Mouse (Mus musculus): ENCODE data around the gene Cwc25. TPM values are rescaled to one million over a fixed set of nuclear protein-coding genes. Genes with fewer than 3 reads are reported as not detected.

The Cwc25 gene
- 10 to 100 TPM; 20.2 to 20.7 TPM for total RNA-seq (2021)

- intact Hi-C loops (cut with DNase I) = loop anchor here (1.0 kb wide), 1 partner anchor 16 kb away; the partner anchor contains the start of gene Rpl23
- DNase-seq (ENCODE audit: low spot score in 2 of 2) = peak; percentile 96 to 97
Observed at GRCm38 (mm10) chr11:97766154-97766881, at the start of gene Cwc25. Gene Cwc25, minus strand, starts transcription at chr11:97766556.

- intact Hi-C loops (cut with DNase I) = no loop called here
Observed at GRCm38 (mm10) chr11:97815736-97816135, 49.4 kb upstream of the Cwc25 start.

GRCm38 (mm10) chr11:97813746-97814515, 47.6 kb upstream of the Cwc25 start:
- intact Hi-C loops (cut with DNase I) = no loop called here
- DNase-seq (ENCODE audit: low spot score in 2 of 2) = no peak

More at GRCm38 (mm10) chr11:97815736-97816135, 49.4 kb upstream of the Cwc25 start:
- DNase-seq (ENCODE audit: low spot score in 2 of 2) = no peak

GRCm38 (mm10) chr11:97813085-97813484, 46.7 kb upstream of the Cwc25 start:
- no peak for DNase-seq (ENCODE audit: low spot score in 2 of 2)
- intact Hi-C loops (cut with DNase I) = no loop called here

- DNase-seq (ENCODE audit: low spot score in 2 of 2) = no peak
- intact Hi-C loops (cut with DNase I) = no loop called here
Observed at GRCm38 (mm10) chr11:97812491-97812921, 46.1 kb upstream of the Cwc25 start.

- intact Hi-C loops (cut with DNase I) = no loop called here
- no peak for DNase-seq (ENCODE audit: low spot score in 2 of 2)
Observed at GRCm38 (mm10) chr11:97811569-97812362, 45.4 kb upstream of the Cwc25 start.

- no peak for DNase-seq (ENCODE audit: low spot score in 2 of 2)
- intact Hi-C loops (cut with DNase I) = no loop called here
Observed at GRCm38 (mm10) chr11:97810970-97811369, 44.6 kb upstream of the Cwc25 start.

GRCm38 (mm10) chr11:97810356-97810755, 44.0 kb upstream of the Cwc25 start:
- DNase-seq (ENCODE audit: low spot score in 2 of 2) = no peak
- intact Hi-C loops (cut with DNase I) = no loop called here

- DNase-seq (ENCODE audit: low spot score in 2 of 2) = no peak
- intact Hi-C loops (cut with DNase I) = no loop called here
Observed at GRCm38 (mm10) chr11:97809235-97810121, 43.1 kb upstream of the Cwc25 start.

GRCm38 (mm10) chr11:97808621-97809234, 42.4 kb upstream of the Cwc25 start:
- no peak for DNase-seq (ENCODE audit: low spot score in 2 of 2)
- intact Hi-C loops (cut with DNase I) = no loop called here

- no peak for DNase-seq (ENCODE audit: low spot score in 2 of 2)
- intact Hi-C loops (cut with DNase I) = no loop called here
Observed at GRCm38 (mm10) chr11:97808093-97808492, 41.7 kb upstream of the Cwc25 start.

GRCm38 (mm10) chr11:97807626-97808025, 41.3 kb upstream of the Cwc25 start:
- no peak for DNase-seq (ENCODE audit: low spot score in 2 of 2)
- intact Hi-C loops (cut with DNase I) = no loop called here

GRCm38 (mm10) chr11:97806613-97806964, 40.2 kb upstream of the Cwc25 start:
- no peak for DNase-seq (ENCODE audit: low spot score in 2 of 2)

GRCm38 (mm10) chr11:97805662-97806612, 39.6 kb upstream of the Cwc25 start:
- intact Hi-C loops (cut with DNase I) = no loop called here
- DNase-seq (ENCODE audit: low spot score in 2 of 2) = no peak

More at GRCm38 (mm10) chr11:97806613-97806964, 40.2 kb upstream of the Cwc25 start:
- intact Hi-C loops (cut with DNase I) = no loop called here

- intact Hi-C loops (cut with DNase I) = no loop called here
- DNase-seq (ENCODE audit: low spot score in 2 of 2) = no peak
Observed at GRCm38 (mm10) chr11:97804841-97805661, 38.7 kb upstream of the Cwc25 start.

- no peak for DNase-seq (ENCODE audit: low spot score in 2 of 2)
- intact Hi-C loops (cut with DNase I) = no loop called here
Observed at GRCm38 (mm10) chr11:97803847-97804246, 37.5 kb upstream of the Cwc25 start.

GRCm38 (mm10) chr11:97802495-97802894, 36.1 kb upstream of the Cwc25 start:
- DNase-seq (ENCODE audit: low spot score in 2 of 2) = no peak
- intact Hi-C loops (cut with DNase I) = no loop called here

Data from left cerebral cortex, postnatal 36 days (tissue).